17 mouse cellular contexts compared by ENCODE assay signal in genomic region chr17:62614708-62615107, GRCm38 (mm10).
DNase-seq lines count a peak whose midpoint lies in the region; ATAC-seq and TF ChIP-seq lines count a peak whose summit lies in the region.
"Had no signal": no experiment of that assay in that cellular context is flagged by ENCODE, and none has a peak within 500 bp of the region (broad histone marks: within the 10 kb centered on the region; RNA-seq: fewer than 3 reads in every experiment).

No protein-coding gene starts in this region.

- no peaks in the 10 kb centered on the region for H3K9me3 ChIP-seq in forebrain, embryonic 10.5 days
- no peaks in the 10 kb centered on the region for H3K9me3 ChIP-seq in forebrain, embryonic 15.5 days
- no peaks in the 10 kb centered on the region for H3K9me3 ChIP-seq in lung, embryonic 14.5 days (ENCODE audit: low read depth, low read length)
- no peaks in the 10 kb centered on the region for H3K9me3 ChIP-seq in forebrain, embryonic 13.5 days (replicated peaks)
- H3K9me3 ChIP-seq: hindbrain, embryonic 10.5 days; liver, embryonic 15.5 days; stomach, embryonic 15.5 days had no signal

- TF ChIP-seq CTCF in lung, embryonic 14.5 days (IDR thresholded peaks at IDR 0.05; ENCODE audit: low read depth): no peak

- peaks cover 31% of the 10 kb centered on the region; the same call in 1 of the 2 replicates for H3K27me3 ChIP-seq in forebrain, embryonic 10.5 days (ENCODE audit: poor library complexity, severe bottlenecking)
- H3K27me3 ChIP-seq in forebrain, embryonic 15.5 days: 0 out of 2 replicates have a peak, but pooled peaks cover 3% of the 10 kb centered on the region
- H3K27me3 ChIP-seq in lung, embryonic 14.5 days (ENCODE audit: insufficient read depth, low read length): no peaks in the 10 kb centered on the region
- H3K27me3 ChIP-seq in forebrain, embryonic 13.5 days: peaks cover 11% of the 10 kb centered on the region
- H3K27me3 ChIP-seq: liver, embryonic 15.5 days; megakaryocyte, embryonic 14.5 days; stomach, embryonic 15.5 days had no signal

- H3K27ac ChIP-seq in forebrain, embryonic 10.5 days: peak overlapping the region; percentile 56; the same call in 1 of the 2 replicates
- H3K27ac ChIP-seq in forebrain, embryonic 15.5 days (replicated peaks): no peak overlapping the region
- H3K27ac ChIP-seq in lung, embryonic 14.5 days (ENCODE audit: low read depth): no peak overlapping the region
- H3K27ac ChIP-seq in forebrain, embryonic 13.5 days: peak overlapping the region; percentile 14; the same call in 1 of the 2 replicates
- H3K27ac ChIP-seq: hindbrain, embryonic 10.5 days; liver, embryonic 15.5 days; stomach, embryonic 15.5 days had no signal

- H3K4me2 ChIP-seq in forebrain, embryonic 15.5 days (replicated peaks): no peak overlapping the region
- H3K4me2 ChIP-seq in lung, embryonic 14.5 days: no peak overlapping the region
- peak overlapping the region; percentile 42 for H3K4me2 ChIP-seq in forebrain, embryonic 13.5 days
- H3K4me2 ChIP-seq: heart, embryonic 11.5 days; liver, embryonic 15.5 days; stomach, embryonic 15.5 days had no signal

- no peak for DNase-seq in forebrain, embryonic 10.5 days (ENCODE audit: extremely low spot score, low spot score)
- DNase-seq in lung, embryonic 14.5 days: peak; percentile 34
- no peak for DNase-seq in lung, postnatal 4 days
- no peak for DNase-seq in adipocyte (ENCODE audit: low spot score)
- no peak for DNase-seq in spleen, postnatal 10 days (ENCODE audit: low spot score in 2 of 2)
- DNase-seq in adrenal gland, adult (ENCODE audit: inconsistent age in 2 of 2, low spot score in 1 of 2): no peak
- DNase-seq: cerebellum, postnatal 25 days; kidney, adult 9 months; lung, postnatal 10 days had no signal

- 58% methylated on average over 6 of the region's 6 CpGs for WGBS in forebrain, embryonic 10.5 days
- WGBS in forebrain, embryonic 15.5 days: 24% methylated on average over 6 of the region's 6 CpGs
- 43% methylated on average over 6 of the region's 6 CpGs for WGBS in lung, embryonic 14.5 days
- WGBS in forebrain, embryonic 13.5 days: 24% methylated on average over 6 of the region's 6 CpGs

- H3K4me3 ChIP-seq in forebrain, embryonic 10.5 days: no peak overlapping the region
- H3K4me3 ChIP-seq in forebrain, embryonic 15.5 days: no peak overlapping the region
- H3K4me3 ChIP-seq in lung, embryonic 14.5 days (ENCODE audit: low read depth, low read length): no peak overlapping the region
- H3K4me3 ChIP-seq in forebrain, embryonic 13.5 days: no peak overlapping the region
- H3K4me3 ChIP-seq: hindbrain, embryonic 10.5 days; liver, embryonic 15.5 days; megakaryocyte, embryonic 14.5 days; stomach, embryonic 15.5 days had no signal

- ATAC-seq in forebrain, embryonic 15.5 days (replicated peaks): no peak; the same call in 1 of the 2 replicates
- ATAC-seq in lung, embryonic 14.5 days (ENCODE audit: insufficient read depth): no peak
- peak; percentile 54; the same call in 1 of the 2 replicates for ATAC-seq in forebrain, embryonic 13.5 days
- ATAC-seq: inflammation-experienced regulatory T-cells, adult 6 months had no signal

- no peaks in the 10 kb centered on the region; the same call in 1 of the 2 replicates for H3K36me3 ChIP-seq in forebrain, embryonic 10.5 days (replicated peaks)
- H3K36me3 ChIP-seq in forebrain, embryonic 15.5 days: no peaks in the 10 kb centered on the region
- H3K36me3 ChIP-seq in lung, embryonic 14.5 days (ENCODE audit: insufficient read depth): no peaks in the 10 kb centered on the region
- H3K36me3 ChIP-seq in forebrain, embryonic 13.5 days (ENCODE audit: poor library complexity, severe bottlenecking): no peaks in the 10 kb centered on the region
- H3K36me3 ChIP-seq: hindbrain, embryonic 10.5 days; liver, embryonic 15.5 days; stomach, embryonic 15.5 days had no signal

- H3K9ac ChIP-seq in forebrain, embryonic 15.5 days (replicated peaks): no peak overlapping the region
- H3K9ac ChIP-seq in lung, embryonic 14.5 days: no peak overlapping the region
- no peak overlapping the region for H3K9ac ChIP-seq in forebrain, embryonic 13.5 days
- H3K9ac ChIP-seq: liver, embryonic 15.5 days; stomach, embryonic 15.5 days had no signal

- H3K4me1 ChIP-seq in forebrain, embryonic 10.5 days: peaks cover 30% of the 10 kb centered on the region
- peaks cover 14% of the 10 kb centered on the region for H3K4me1 ChIP-seq in forebrain, embryonic 15.5 days
- no peaks in the 10 kb centered on the region for H3K4me1 ChIP-seq in lung, embryonic 14.5 days (ENCODE audit: insufficient read depth)
- peaks cover 28% of the 10 kb centered on the region for H3K4me1 ChIP-seq in forebrain, embryonic 13.5 days
- H3K4me1 ChIP-seq: liver, embryonic 15.5 days; megakaryocyte, embryonic 14.5 days; stomach, embryonic 15.5 days had no signal

Comparison
In these comparisons a context has a peak if more than half of its experiments do, and no peak if none do; other contexts are left out.
1. H3K27ac ChIP-seq: peak in forebrain, embryonic 10.5 days (single experiment) and forebrain, embryonic 13.5 days (single experiment); none in forebrain, embryonic 15.5 days (single experiment) and lung, embryonic 14.5 days (single experiment).